Mouse (Mus musculus): Measurements from ENCODE around the gene Ces1d. TPM values are rescaled to one million over a fixed set of nuclear protein-coding genes. Genes with fewer than 3 reads are reported as not detected.
"Not testable (repeated sequence)": the region's sequence is repeated elsewhere in the genome, so short reads cannot be mapped to it uniquely, and the experiment has no call there.

Gene Ces1d
- 0.70 TPM in 1 of 2 replicates, not detected in the other for polyA plus RNA-seq (2016; fragmentation: Nextera tagmentation; extraction: Ambion mirVana)

- H3K9me3 ChIP-seq = no peaks in the 10 kb centered on the region
- 0 out of 2 replicates have a peak, but pooled peaks cover 3% of the 10 kb centered on the region for H3K4me1 ChIP-seq
- 75% methylated on average over 8 of the region's 8 CpGs for WGBS
- no peaks in the 10 kb centered on the region for H3K27me3 ChIP-seq (ENCODE audit: insufficient read depth, poor library complexity, severe bottlenecking)
- H3K4me3 ChIP-seq = no peak within 1 kb of the TSS
- no peak for DNase-seq (ENCODE audit: low spot score)
- no peaks in the 10 kb centered on the region for H3K36me3 ChIP-seq
- H3K27ac ChIP-seq = no peak within 1 kb of the TSS
Observed at GRCm38 (mm10) chr8:93197685-93198525, at the start of gene Ces1d. Ces1d (minus strand) TSS chr8:93197838.

- Histone ChIP-seq H3K27ac (no peak overlapping the region), H3K27me3 (ENCODE audit: insufficient read depth, poor library complexity, severe bottlenecking) (no peaks in the 10 kb centered on the region), H3K36me3 (no peaks in the 10 kb centered on the region), H3K4me3 (no peak overlapping the region), H3K4me1 (no peaks in the 10 kb centered on the region), H3K9me3 (no peaks in the 10 kb centered on the region)
- DNase-seq (ENCODE audit: low spot score) = no peak
- WGBS = 70% methylated on average over 2 of the region's 2 CpGs
Observed at GRCm38 (mm10) chr8:93246057-93246456, 48.4 kb upstream of the Ces1d start.

GRCm38 (mm10) chr8:93239884-93240283 lies 42.2 kb upstream of the Ces1d start:
- Histone ChIP-seq H3K27me3 (ENCODE audit: insufficient read depth, poor library complexity, severe bottlenecking) (no peaks in the 10 kb centered on the region), H3K9me3 (no peaks in the 10 kb centered on the region)
- no peak for DNase-seq (ENCODE audit: low spot score)

GRCm38 (mm10) chr8:93235681-93236080 lies 38.0 kb upstream of the Ces1d start:
- Histone ChIP-seq H3K4me3 (no peak overlapping the region), H3K4me1 (no peaks in the 10 kb centered on the region), H3K36me3 (no peaks in the 10 kb centered on the region), H3K27me3 (ENCODE audit: insufficient read depth, poor library complexity, severe bottlenecking) (no peaks in the 10 kb centered on the region), H3K9me3 (no peaks in the 10 kb centered on the region), H3K27ac (no peak overlapping the region)
- no peak for DNase-seq (ENCODE audit: low spot score)
- 84% methylated on average over 1 of the region's 1 CpGs for WGBS

More at GRCm38 (mm10) chr8:93239884-93240283, 42.2 kb upstream of the Ces1d start:
- H3K27ac ChIP-seq = no peak overlapping the region
- H3K36me3 ChIP-seq = no peaks in the 10 kb centered on the region
- no peak overlapping the region for H3K4me3 ChIP-seq
- H3K4me1 ChIP-seq = no peaks in the 10 kb centered on the region

DNA sequence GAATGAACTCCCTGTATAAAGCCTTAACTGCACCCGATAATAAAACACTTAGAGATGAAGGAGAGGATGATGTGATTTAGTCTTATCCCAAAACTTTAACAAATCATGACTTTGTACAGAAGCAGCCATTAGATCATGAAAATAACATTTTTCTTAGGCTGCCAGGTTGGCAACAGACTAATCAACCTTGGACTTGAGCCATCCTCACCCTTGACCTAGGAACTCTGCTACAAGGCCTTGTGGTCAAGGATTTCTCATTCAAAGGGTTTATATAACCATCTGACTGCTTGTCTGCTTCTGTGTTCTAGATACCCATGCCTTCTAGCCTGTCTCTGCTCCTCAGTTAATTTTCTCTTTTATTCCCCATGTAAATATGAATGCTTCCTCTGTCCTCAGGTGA lies 37.1 kb upstream of the Ces1d start:
- Histone ChIP-seq H3K27me3 (ENCODE audit: insufficient read depth, poor library complexity, severe bottlenecking) (no peaks in the 10 kb centered on the region), H3K9me3 (no peaks in the 10 kb centered on the region), H3K36me3 (no peaks in the 10 kb centered on the region), H3K4me1 (no peaks in the 10 kb centered on the region), H3K27ac (no peak overlapping the region), H3K4me3 (no peak overlapping the region)
- 69% methylated on average over 1 of the region's 1 CpGs for WGBS
- no peak for DNase-seq (ENCODE audit: low spot score)

- Histone ChIP-seq H3K4me1 (no peaks in the 10 kb centered on the region), H3K9me3 (no peaks in the 10 kb centered on the region)
- WGBS = 75% methylated on average over 6 of the region's 6 CpGs
Observed at GRCm38 (mm10) chr8:93234068-93234467, 36.4 kb upstream of the Ces1d start.

DNA sequence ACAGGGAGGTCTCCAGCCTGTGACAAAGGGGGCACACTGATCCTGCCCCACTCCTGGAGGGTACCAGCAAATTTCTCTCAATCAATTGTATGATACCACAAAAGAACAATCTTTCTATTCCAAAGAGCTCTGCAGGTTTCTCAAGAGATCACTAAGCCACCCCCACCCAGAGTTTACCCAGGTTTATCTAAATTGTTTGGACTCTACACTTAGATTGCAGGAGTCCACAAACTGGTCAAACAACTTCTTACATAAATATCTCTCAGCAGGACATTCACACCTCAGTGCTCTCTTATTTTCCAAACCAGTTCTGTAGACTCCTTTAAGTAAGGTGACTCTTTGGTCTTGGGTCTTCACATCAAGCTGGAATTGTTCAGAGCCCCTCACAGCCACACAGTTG lies 31.8 kb upstream of the Ces1d start, which contains the start of gene Ces1e:
Gene Ces1e (minus strand): TSS at position 174 of the 400 bp plus-strand sequence.
- Histone ChIP-seq H3K4me1 (no peaks in the 10 kb centered on the region), H3K4me3 (no peak within 1 kb of the TSS), H3K9me3 (no peaks in the 10 kb centered on the region), H3K27me3 (ENCODE audit: insufficient read depth, poor library complexity, severe bottlenecking) (no peaks in the 10 kb centered on the region), H3K27ac (no peak within 1 kb of the TSS), H3K36me3 (no peaks in the 10 kb centered on the region)
- no peak for DNase-seq (ENCODE audit: low spot score)

More at GRCm38 (mm10) chr8:93234068-93234467, 36.4 kb upstream of the Ces1d start:
- Histone ChIP-seq H3K27me3 (ENCODE audit: insufficient read depth, poor library complexity, severe bottlenecking) (no peaks in the 10 kb centered on the region), H3K36me3 (no peaks in the 10 kb centered on the region), H3K27ac (no peak overlapping the region), H3K4me3 (no peak overlapping the region)
- DNase-seq (ENCODE audit: low spot score) = no peak

DNA sequence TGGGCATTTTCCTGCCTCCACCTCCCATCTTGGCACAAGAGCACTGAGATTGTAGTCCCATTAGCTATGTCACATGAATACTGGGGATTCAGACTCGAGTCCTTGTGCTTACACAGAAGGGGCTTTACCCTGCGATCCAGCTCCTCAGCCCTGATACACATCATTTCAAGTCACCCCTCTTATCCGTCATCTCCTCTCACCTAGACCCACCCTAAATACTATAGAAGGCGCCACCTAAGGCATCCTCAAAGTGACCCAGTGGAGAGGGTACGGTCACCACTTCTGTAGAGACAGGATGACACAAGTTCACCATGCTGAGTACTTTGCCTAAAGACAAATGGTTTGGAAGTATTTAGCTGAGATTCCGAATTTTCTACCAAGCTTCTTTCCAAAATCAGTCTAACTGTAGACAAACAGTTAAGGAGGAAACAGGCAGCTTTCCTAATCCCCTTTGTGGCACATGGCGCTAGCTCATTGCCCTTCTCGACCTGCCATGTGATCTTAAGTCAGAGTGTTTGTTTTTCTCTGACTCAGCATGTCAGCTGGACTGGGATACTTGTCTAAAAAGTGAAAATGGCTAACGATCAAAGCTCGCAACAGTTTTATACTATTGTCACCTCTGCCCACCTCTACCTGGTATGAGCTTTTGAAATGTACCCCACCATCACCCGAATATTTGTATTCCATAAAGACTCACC lies 31.2 kb upstream of the Ces1d start:
- Histone ChIP-seq H3K4me1 (no peaks in the 10 kb centered on the region), H3K36me3 (no peaks in the 10 kb centered on the region), H3K4me3 (no peak overlapping the region), H3K27me3 (ENCODE audit: insufficient read depth, poor library complexity, severe bottlenecking) (no peaks in the 10 kb centered on the region), H3K9me3 (no peaks in the 10 kb centered on the region), H3K27ac (no peak overlapping the region)
- 67% methylated on average over 11 of the region's 11 CpGs for WGBS
- no peak for DNase-seq (ENCODE audit: low spot score)

GRCm38 (mm10) chr8:93226471-93226870 lies 28.8 kb upstream of the Ces1d start:
- H3K4me1 ChIP-seq; H3K27me3 ChIP-seq (ENCODE audit: insufficient read depth, poor library complexity, severe bottlenecking); H3K4me3 ChIP-seq; H3K27ac ChIP-seq; H3K36me3 ChIP-seq; H3K9me3 ChIP-seq; DNase-seq (ENCODE audit: low spot score): not testable (repeated sequence)
- 95% methylated on average over 1 of the region's 1 CpGs for WGBS

DNA sequence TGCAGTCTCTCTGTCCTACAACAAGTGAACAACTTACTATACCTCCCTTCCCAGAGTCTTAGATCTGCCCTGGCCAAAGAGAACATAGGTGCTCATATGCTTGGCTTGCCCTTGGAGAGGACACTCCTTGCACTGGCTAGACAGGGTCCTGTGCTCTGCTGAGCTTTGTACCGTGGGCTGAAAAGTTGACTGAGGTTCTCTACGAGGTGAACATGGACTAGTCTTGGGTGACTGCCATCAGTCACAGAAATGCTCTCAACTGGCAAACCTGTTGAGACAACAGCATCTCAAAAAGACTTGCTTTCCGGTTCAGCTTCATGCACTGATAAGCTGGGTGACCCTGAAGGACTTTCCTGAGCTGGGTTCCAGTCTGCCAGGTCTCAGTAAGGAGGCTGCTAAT lies 24.3 kb upstream of the Ces1d start:
- no peaks in the 10 kb centered on the region for H3K9me3 ChIP-seq
- WGBS = 75% methylated on average over 3 of the region's 3 CpGs
- H3K36me3 ChIP-seq = no peaks in the 10 kb centered on the region
- no peak overlapping the region for H3K27ac ChIP-seq
- H3K27me3 ChIP-seq (ENCODE audit: insufficient read depth, poor library complexity, severe bottlenecking) = no peaks in the 10 kb centered on the region
- H3K4me3 ChIP-seq = no peak overlapping the region
- peaks cover 6% of the 10 kb centered on the region; the same call in 1 of the 2 replicates for H3K4me1 ChIP-seq
- DNase-seq (ENCODE audit: low spot score) = no peak

- Histone ChIP-seq H3K27ac (peak overlapping the region; percentile 62), H3K36me3 (no peaks in the 10 kb centered on the region), H3K4me1 (peaks cover 6% of the 10 kb centered on the region; the same call in 1 of the 2 replicates), H3K27me3 (ENCODE audit: insufficient read depth, poor library complexity, severe bottlenecking) (no peaks in the 10 kb centered on the region), H3K9me3 (no peaks in the 10 kb centered on the region), H3K4me3 (no peak overlapping the region)
- WGBS = 75% methylated on average over 4 of the region's 4 CpGs
- no peak for DNase-seq (ENCODE audit: low spot score)
Observed at GRCm38 (mm10) chr8:93217867-93218266, 20.2 kb upstream of the Ces1d start.

GRCm38 (mm10) chr8:93217375-93217774 lies 19.7 kb upstream of the Ces1d start:
- Histone ChIP-seq H3K27ac (peak overlapping the region; percentile 62), H3K4me1 (peaks cover 6% of the 10 kb centered on the region; the same call in 1 of the 2 replicates), H3K36me3 (no peaks in the 10 kb centered on the region), H3K4me3 (no peak overlapping the region), H3K9me3 (no peaks in the 10 kb centered on the region), H3K27me3 (ENCODE audit: insufficient read depth, poor library complexity, severe bottlenecking) (no peaks in the 10 kb centered on the region)
- no peak for DNase-seq (ENCODE audit: low spot score)
- 27% methylated on average over 1 of the region's 1 CpGs for WGBS

GRCm38 (mm10) chr8:93211091-93211490 lies 13.5 kb upstream of the Ces1d start:
- DNase-seq (ENCODE audit: low spot score) = no peak
- H3K4me1 ChIP-seq = no peaks in the 10 kb centered on the region
- H3K9me3 ChIP-seq = no peaks in the 10 kb centered on the region
- no peak overlapping the region for H3K4me3 ChIP-seq
- no peaks in the 10 kb centered on the region for H3K36me3 ChIP-seq
- H3K27me3 ChIP-seq (ENCODE audit: insufficient read depth, poor library complexity, severe bottlenecking) = no peaks in the 10 kb centered on the region
- no peak overlapping the region for H3K27ac ChIP-seq
